Mouse (Mus musculus): ENCODE results near the gene Sirt3. TPM values are rescaled to one million over a fixed set of nuclear protein-coding genes. Genes with fewer than 3 reads are reported as not detected.

The Sirt3 gene
- polyA plus RNA-seq, 1 experiment from 2014 or later: 40.7 TPM

DNA sequence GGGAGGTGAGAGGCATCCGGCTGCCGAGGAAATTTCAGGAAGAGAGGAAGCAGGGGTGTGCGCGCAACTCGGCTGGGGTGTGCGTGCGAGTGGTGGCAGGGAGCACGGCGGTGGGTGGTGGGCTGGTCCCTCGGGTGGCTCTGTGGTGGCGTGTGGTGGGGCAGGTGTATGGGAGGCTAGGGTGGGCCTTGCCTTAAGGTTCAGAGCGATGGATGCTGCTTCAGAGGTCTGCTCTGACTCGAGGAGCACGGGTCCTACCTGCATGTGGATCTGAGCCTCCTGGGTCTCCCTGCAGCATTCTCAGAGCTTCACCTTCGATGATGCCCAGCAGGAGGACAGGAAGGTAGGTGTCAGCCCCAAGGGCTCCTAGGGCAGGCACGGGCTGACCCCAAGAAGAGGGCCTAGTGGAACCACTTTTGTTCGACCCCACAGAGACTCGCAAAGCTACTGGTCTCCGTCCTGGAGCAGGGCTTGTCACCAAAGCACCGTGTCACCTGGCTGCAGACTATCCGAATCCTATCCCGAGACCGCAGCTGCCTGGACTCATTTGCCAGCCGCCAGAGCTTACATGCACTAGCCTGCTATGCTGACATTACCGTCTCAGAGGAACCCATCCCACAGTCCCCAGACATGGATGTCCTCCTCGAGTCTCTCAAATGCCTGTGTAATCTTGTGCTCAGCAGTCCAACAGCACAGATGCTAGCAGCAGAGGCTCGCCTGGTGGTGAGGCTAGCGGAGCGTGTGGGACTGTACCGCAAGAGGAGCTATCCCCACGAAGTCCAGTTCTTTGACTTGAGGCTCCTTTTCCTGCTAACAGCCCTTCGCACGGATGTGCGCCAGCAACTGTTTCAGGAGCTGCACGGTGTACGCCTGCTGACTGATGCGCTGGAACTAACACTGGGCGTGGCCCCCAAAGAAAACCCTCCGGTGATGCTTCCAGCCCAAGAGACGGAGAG is 24.3 kb downstream of the Sirt3 start, which contains the start of gene Bet1l:
TSS of gene Bet1l (minus strand) at position 28 of the 956 bp plus-strand sequence.
- Histone ChIP-seq H3K27ac (replicated peaks) (peak within 1 kb of the TSS; percentile 93), H3K4me3 (peak within 1 kb of the TSS; percentile 70), H3K9me3 (no peaks in the 10 kb centered on the region), H3K4me1 (peaks cover 28% of the 10 kb centered on the region), H3K36me3 (peaks cover 66% of the 10 kb centered on the region), H3K27me3 (replicated peaks) (no peaks in the 10 kb centered on the region), H3K9ac (peak within 1 kb of the TSS; percentile 96), H3K4me2 (peak within 1 kb of the TSS; percentile 96)
- WGBS: 29% methylated on average over 40 of the region's 40 CpGs
- ATAC-seq (ENCODE audit: extremely low read depth, insufficient number of reproducible peaks, low FRiP score, low TSS enrichment): 0 out of 2 replicates have a peak, but pooled peaks have one; percentile 0

DNA sequence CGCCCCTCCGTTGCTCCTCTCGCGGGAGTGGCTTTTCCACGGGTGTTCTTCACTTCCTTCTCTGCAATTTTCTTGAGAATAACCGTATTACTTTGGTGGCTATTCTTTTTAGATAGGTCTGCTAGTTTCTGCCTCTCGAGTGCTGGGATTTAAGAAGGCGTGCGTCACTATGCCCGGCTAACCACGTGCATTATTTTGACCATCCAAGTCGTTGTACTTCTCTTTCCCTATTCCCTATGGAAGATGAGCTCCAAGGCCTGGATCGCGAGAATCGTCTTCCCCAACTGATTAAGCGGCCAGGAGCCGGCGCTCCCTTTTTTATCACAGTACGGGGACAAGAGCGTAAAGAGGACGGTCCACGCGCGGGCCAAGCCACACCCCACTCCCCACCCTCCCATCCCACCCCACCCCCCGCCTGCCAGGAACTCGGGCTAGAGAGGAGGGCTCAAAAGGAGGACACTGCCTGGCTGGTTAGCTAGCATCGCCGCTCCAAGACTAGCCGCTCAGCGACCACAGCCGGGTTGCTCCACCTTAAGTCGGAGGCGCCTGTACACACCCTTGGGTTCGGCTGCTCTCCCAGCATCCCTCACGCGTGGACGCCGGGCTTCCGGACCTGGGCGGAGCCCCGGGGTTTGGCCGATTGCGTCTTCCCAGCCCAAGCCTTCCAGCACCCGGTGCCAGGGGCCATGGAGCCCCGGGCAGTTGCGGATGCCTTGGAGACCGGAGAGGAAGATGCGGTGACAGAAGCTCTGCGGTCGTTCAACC is 25.1 kb downstream of the Sirt3 start, which contains the start of gene Ric8a:
TSS of gene Ric8a (plus strand) at position 173 of the 765 bp plus-strand sequence.
- peak; percentile 52 for ATAC-seq (ENCODE audit: extremely low read depth, insufficient number of reproducible peaks, low FRiP score, low TSS enrichment)
- Histone ChIP-seq H3K36me3 (peaks cover 66% of the 10 kb centered on the region), H3K9me3 (no peaks in the 10 kb centered on the region), H3K27ac (replicated peaks) (peak within 1 kb of the TSS; percentile 93), H3K4me3 (peak within 1 kb of the TSS; percentile 70), H3K27me3 (replicated peaks) (no peaks in the 10 kb centered on the region), H3K4me2 (peak within 1 kb of the TSS; percentile 96), H3K9ac (peak within 1 kb of the TSS; percentile 96), H3K4me1 (peaks cover 28% of the 10 kb centered on the region)
- under 1% methylated on average over 50 of the region's 50 CpGs for WGBS

DNA sequence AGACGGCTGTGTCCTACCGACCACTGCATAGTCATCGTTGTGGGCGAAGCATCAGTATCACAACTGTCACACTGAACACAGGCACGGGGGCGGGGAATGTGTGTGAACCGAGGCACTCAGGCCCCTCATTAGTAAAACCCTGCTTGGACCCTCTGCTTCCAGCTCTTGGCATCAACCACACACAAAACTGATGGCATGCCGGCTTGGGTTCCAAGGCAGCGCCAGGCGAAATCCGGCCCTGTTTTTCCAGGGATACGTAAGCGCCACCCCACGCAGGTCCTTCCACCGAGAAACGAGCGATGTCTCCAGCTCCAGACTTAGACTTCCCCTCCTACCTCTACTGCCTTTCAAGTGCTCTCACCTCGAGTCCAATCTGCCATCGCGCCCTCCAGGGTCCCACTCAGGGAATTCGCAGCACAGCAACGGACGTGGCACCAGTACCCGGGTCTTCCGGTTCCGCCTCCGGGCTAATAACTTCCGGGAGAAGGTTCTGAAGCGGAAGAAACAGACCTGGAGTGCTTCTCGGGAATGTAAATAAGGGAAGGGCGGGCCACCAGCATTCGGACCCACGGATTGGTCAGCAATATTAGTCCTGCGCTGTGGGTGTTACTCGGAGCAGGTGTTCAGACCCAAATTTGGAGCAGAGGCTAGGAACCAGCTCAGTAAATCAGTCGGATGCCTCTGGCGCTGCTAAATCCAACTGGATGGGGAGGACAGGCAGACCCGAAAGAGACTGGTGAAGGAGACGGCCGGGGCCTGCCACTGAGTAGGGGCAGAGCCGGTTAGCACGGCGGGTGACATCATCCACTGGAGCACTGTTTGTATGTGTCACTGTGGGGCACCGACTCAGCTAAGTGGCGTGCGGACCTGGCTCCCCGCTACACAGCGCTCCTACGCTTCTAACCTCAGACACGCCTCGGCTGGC is 26.0 kb downstream of the Sirt3 start, which contains the start of gene Gm45785:
TSS of gene Gm45785 (minus strand) at position 472 of the 925 bp plus-strand sequence.
- WGBS: under 1% methylated on average over 51 of the region's 51 CpGs
- peaks cover 66% of the 10 kb centered on the region for H3K36me3 ChIP-seq
- H3K27ac ChIP-seq (replicated peaks): peak within 1 kb of the TSS; percentile 93

DNA sequence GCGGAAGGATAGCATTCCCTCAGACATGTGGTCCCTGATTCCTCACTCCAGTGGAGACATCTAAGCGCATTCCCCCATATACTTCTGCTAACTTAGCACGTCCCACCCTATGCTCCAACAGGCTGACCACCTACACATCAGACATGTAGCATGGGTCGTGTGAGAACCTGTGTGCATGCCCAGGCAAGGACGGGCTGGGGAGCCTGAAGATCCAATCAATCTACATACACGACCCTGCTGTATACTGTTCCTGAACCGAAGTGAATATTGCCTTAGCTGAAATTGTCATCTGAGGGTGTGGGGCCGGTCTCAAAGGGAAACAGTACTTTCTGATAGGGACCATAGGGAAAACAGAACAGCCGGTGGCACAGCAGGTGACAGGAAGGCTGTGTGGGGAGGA is 26.9 kb downstream of the Sirt3 start:
- Histone ChIP-seq H3K4me1 (peaks cover 28% of the 10 kb centered on the region), H3K27ac (replicated peaks) (no peak overlapping the region), H3K9ac (peak overlapping the region; percentile 96), H3K4me2 (peak overlapping the region; percentile 96), H3K9me3 (no peaks in the 10 kb centered on the region), H3K36me3 (peaks cover 61% of the 10 kb centered on the region), H3K4me3 (peak overlapping the region; percentile 70), H3K27me3 (replicated peaks) (no peaks in the 10 kb centered on the region)
- WGBS: 67% methylated on average over 9 of the region's 9 CpGs
- ATAC-seq (ENCODE audit: extremely low read depth, insufficient number of reproducible peaks, low FRiP score, low TSS enrichment): no peak

More for the DNA sequence above, 26.0 kb downstream of the Sirt3 start, which contains the start of gene Gm45785:
- ATAC-seq (ENCODE audit: extremely low read depth, insufficient number of reproducible peaks, low FRiP score, low TSS enrichment): peak; percentile 69
- peak within 1 kb of the TSS; percentile 70 for H3K4me3 ChIP-seq
- peaks cover 28% of the 10 kb centered on the region for H3K4me1 ChIP-seq
- peak within 1 kb of the TSS; percentile 96 for H3K4me2 ChIP-seq
- no peaks in the 10 kb centered on the region for H3K9me3 ChIP-seq
- peak within 1 kb of the TSS; percentile 96 for H3K9ac ChIP-seq
- H3K27me3 ChIP-seq (replicated peaks): no peaks in the 10 kb centered on the region

DNA sequence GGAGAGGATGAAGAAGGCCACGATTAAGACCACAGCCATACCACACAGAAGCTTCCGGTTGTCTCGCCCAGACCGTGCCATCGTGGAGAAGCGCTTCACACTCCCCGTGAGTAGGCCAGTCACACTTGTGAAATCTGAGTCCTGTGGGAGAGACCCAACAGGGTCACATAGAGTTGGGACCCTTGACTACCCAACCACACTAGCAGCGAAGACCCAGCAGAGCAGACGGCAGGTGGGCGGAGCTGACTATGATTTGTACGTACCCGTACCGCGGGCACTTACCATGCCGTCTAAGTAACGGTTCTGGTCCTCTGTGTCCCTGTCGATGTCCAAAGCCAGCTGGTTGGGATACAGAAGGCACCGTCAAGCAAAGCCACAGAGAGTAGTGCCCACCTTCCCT is 27.6 kb downstream of the Sirt3 start:
- 91% methylated on average over 18 of the region's 18 CpGs for WGBS
- H3K27me3 ChIP-seq (replicated peaks): no peaks in the 10 kb centered on the region
- peak overlapping the region; percentile 96; the same call in 1 of the 2 replicates for H3K4me2 ChIP-seq
- no peak for ATAC-seq (ENCODE audit: extremely low read depth, insufficient number of reproducible peaks, low FRiP score, low TSS enrichment)
- H3K4me3 ChIP-seq: peak overlapping the region; percentile 70; the same call in 1 of the 2 replicates
- no peaks in the 10 kb centered on the region for H3K9me3 ChIP-seq
- peaks cover 54% of the 10 kb centered on the region for H3K36me3 ChIP-seq
- peaks cover 28% of the 10 kb centered on the region for H3K4me1 ChIP-seq
- H3K27ac ChIP-seq (replicated peaks): no peak overlapping the region
- no peak overlapping the region for H3K9ac ChIP-seq

DNA sequence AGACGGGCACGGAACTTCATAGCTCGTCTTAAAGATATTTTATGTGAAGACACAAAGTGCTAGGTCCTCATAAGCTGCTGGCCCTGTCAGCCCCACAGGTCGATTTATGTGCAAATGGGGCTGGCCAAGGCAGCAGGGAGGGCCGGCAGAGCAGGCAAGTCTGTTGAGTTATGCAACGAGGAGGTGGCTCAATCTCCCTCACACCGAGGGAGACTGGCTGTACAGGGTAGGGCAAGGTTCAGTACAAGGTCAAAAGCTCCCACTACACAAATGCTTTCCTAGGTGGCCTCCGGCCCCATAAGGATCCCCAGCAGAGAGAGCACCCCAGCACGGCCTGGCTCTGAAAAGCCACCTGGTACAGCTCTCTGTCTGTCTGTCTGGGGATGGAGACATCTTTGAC is 28.7 kb downstream of the Sirt3 start:
- WGBS: 84% methylated on average over 9 of the region's 9 CpGs
- no peaks in the 10 kb centered on the region for H3K9me3 ChIP-seq
- no peak overlapping the region for H3K4me2 ChIP-seq
- no peak overlapping the region for H3K9ac ChIP-seq
- no peak overlapping the region for H3K4me3 ChIP-seq
- no peak for ATAC-seq (ENCODE audit: extremely low read depth, insufficient number of reproducible peaks, low FRiP score, low TSS enrichment)
- H3K4me1 ChIP-seq: peaks cover 18% of the 10 kb centered on the region
- H3K36me3 ChIP-seq: peaks cover 43% of the 10 kb centered on the region
- H3K27ac ChIP-seq (replicated peaks): no peak overlapping the region
- no peaks in the 10 kb centered on the region for H3K27me3 ChIP-seq (replicated peaks)

DNA sequence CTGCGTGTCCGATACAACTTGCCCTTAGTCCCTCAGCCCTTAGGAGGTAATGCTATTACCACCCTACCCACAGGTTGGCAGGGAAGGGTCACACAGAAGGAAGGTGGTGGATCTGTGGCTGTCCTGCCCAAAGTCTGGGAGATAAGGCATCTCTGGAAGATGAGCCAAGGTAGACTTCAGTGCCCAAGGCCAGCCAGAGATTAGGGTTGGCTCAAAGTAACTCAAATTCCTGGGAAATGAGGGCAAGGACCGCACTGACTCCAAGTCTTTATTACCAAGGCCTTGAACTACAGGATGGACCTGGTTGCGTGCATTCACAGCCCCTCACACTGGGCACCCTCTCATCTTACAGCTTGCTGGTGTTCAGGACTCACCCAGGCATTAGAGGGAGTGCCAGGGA is 30.2 kb downstream of the Sirt3 start:
- peaks cover 20% of the 10 kb centered on the region for H3K4me1 ChIP-seq
- H3K4me2 ChIP-seq: no peak overlapping the region
- no peak overlapping the region for H3K4me3 ChIP-seq
- no peak for ATAC-seq (ENCODE audit: extremely low read depth, insufficient number of reproducible peaks, low FRiP score, low TSS enrichment)
- 96% methylated on average over 4 of the region's 4 CpGs for WGBS
- H3K27ac ChIP-seq (replicated peaks): no peak overlapping the region
- no peaks in the 10 kb centered on the region for H3K9me3 ChIP-seq
- H3K36me3 ChIP-seq: peaks cover 43% of the 10 kb centered on the region
- no peak overlapping the region for H3K9ac ChIP-seq
- H3K27me3 ChIP-seq (replicated peaks): peaks cover 5% of the 10 kb centered on the region; the same call in 1 of the 2 replicates

DNA sequence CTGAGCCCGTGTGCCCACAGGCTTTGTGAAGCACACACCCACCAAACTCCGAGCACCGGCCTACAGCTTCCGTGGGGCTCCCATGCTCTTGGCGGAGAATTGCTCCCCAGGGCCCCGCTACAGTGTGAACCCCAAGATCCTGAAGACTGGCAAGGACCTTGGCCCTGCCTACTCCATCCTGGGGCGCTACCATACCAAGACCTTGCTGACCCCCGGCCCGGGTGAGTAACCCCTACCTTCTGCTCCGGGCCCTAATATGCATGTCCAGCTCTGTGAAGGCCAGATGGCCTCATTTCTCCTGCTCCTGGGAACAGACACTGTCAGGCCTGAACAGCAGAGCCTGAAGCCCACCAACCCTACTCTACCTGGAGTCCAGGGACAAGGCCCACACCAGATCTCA is 33.5 kb downstream of the Sirt3 start:
- peaks cover 10% of the 10 kb centered on the region; the same call in 1 of the 2 replicates for H3K4me1 ChIP-seq
- WGBS: 83% methylated on average over 10 of the region's 10 CpGs
- H3K9me3 ChIP-seq: no peaks in the 10 kb centered on the region
- no peak overlapping the region for H3K4me3 ChIP-seq
- peaks cover 35% of the 10 kb centered on the region for H3K27me3 ChIP-seq (replicated peaks)
- H3K9ac ChIP-seq: no peak overlapping the region
- ATAC-seq (ENCODE audit: extremely low read depth, insufficient number of reproducible peaks, low FRiP score, low TSS enrichment): no peak
- no peak overlapping the region for H3K4me2 ChIP-seq
- no peak overlapping the region for H3K27ac ChIP-seq (replicated peaks)
- peaks cover 29% of the 10 kb centered on the region for H3K36me3 ChIP-seq

DNA sequence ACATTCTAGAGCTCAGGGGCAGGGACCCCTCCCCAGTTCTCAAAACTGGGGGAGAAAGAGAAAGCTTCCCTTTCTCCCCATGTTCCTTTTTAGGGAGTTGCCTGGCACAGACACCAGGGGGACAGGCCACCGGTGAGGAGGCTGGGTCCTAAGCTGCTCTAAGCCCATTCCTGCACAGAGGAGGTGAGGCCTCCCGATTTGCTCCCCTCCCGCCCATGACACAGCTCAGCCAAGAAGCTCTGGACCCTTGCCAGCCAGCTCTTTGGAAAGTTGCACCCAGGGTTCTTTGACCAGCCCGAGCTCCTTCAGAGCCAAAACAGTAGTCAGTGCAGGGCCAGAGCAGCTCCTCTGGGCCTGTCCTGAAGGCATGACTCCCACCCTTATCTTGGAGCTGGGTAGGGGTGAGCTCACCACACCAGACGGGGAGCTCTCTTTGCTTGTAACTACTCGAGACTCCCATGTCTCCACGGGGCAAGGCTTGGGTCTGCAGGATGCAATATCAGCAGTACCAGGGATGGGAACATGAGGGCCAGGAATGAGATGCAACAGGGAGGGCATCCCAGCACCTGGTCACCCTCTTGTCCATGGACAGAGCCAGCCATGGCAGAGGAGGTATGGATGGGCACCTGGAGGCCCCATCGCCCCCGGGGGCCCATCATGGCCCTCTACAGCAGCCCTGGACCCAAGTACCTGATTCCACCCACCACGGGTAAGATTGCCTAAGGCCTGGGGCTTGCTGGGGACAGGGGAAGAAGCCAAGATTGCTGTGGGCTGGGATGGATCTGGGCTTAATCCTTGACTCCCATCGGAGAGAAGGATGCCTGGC is 34.1 kb downstream of the Sirt3 start, which contains the start of gene Odf3:
TSS of gene Odf3 (plus strand) at position 51 of the 826 bp plus-strand sequence.
- Histone ChIP-seq H3K27me3 (replicated peaks) (peaks cover 41% of the 10 kb centered on the region), H3K4me3 (no peak within 1 kb of the TSS), H3K36me3 (peaks cover 23% of the 10 kb centered on the region), H3K27ac (replicated peaks) (no peak within 1 kb of the TSS), H3K9me3 (no peaks in the 10 kb centered on the region), H3K4me2 (no peak within 1 kb of the TSS), H3K9ac (peak within 1 kb of the TSS; percentile 37), H3K4me1 (peaks cover 10% of the 10 kb centered on the region; the same call in 1 of the 2 replicates)
- no peak for ATAC-seq (ENCODE audit: extremely low read depth, insufficient number of reproducible peaks, low FRiP score, low TSS enrichment)
- 48% methylated on average over 11 of the region's 11 CpGs for WGBS

Data from heart, embryonic 13.5 days (tissue).